Mouse (Mus musculus) cortical plate, adult 2 months (tissue): ENCODE measurements around the gene Tmem37.

Experiments
- CTCF ChIP-seq: fragments of 200-500 bp; IDR thresholded peaks from 2 replicates; pipeline ENCODE4 v1.5.1; 2011; ENCODE audit warnings: mild to moderate bottlenecking, control low read depth, low read length; ENCODE audit not compliant: insufficient read depth; ENCODE audit errors: extremely low read depth
- POLR2A ChIP-seq: fragments of 200-500 bp; IDR thresholded peaks from 2 replicates; pipeline ENCODE4 v1.6.1; 2011; ENCODE audit warnings: mild to moderate bottlenecking, low read length, control low read depth; ENCODE audit not compliant: insufficient read depth; ENCODE audit errors: extremely low read depth

GRCm38 (mm10) chr1:120090880-120091570 lies 17.2 kb upstream of the Tmem37 start:
- no peak for TF ChIP-seq CTCF
- no peak for TF ChIP-seq POLR2A
